Mouse (Mus musculus) right cerebral cortex, postnatal 4 days (tissue): ENCODE data around the gene Mbtps1.

Source experiments
- DNase-seq: peaks from one replicate; pipeline ENCODE4 v3.0.0-alpha.2; 2022

The Mbtps1 gene

DNA sequence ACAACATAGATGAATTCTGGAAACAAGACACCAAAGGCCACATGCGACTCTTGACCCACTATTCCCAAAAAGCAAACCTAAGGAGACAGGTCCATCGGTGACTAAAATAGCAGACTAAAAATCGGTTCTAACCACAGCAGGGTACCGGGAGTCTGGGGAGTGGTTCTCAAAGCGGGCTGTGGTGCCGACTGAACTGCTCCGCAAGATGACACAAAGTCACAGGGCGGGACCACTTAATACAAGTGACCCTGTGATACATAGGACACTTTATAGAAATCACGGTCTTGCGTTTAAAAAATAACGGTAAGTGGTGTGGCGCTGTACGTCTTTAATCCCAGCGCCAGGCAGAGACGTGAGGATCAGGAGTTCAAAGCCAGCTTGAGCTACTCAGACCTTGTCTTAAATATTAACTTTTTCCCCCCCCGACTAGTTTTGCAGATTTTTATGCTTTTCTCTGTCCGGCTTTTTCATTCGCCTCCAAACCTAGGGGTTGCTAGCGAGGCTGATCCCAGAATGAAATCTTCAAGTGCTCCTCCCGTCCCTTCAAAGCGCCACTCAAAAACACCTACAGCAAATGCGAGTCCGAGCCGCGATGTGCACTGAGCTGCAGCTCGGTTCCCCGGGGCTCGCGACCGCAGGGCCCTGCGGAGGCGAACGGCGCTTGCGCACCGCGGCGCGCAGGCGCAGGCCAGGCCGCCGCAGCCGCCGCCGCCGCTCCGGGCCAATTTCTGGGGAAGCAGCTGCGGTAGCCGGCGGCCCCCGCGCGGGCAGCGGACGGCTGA lies 523 bp downstream of the Mbtps1 start:
- peak; percentile 77 for DNase-seq

DNA sequence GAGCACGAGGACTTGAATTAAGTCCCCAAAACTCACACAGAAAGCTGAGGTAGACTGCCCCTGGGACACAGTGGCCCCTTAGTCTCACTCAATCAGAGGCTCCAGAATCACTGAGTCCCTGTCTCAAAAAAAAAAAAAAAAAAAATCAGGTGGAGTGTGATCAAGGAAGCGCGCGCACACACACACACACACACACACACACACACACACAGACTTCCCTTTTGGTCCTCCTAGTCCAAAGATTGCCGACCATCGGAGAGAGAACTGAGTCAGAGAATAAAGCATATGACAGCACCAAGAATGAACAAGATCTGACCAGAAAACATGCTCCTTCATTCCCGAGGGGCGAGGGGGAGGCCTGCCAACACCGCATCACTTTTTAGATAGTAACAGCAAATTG lies 1.4 kb downstream of the Mbtps1 start:
- no peak for DNase-seq

DNA sequence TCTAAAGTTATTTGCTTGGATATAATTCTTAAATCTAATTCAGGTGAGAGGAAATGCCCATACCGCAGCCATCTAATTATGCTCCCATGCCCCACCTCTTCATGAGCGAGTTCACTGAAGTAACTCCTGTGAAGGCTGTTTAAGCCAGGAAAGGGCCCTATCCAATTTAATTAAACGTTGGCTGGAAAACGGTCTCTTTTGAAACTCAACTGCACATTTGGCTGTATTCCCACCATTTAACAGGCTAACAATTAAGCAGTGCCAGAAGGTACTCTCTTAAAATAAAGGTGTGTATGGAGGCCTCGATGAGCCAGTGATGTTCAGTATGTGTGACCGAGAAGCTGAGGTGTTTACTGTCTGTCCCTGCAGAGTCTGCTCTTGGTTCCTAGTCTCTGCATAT lies 2.7 kb downstream of the Mbtps1 start:
- no peak for DNase-seq

DNA sequence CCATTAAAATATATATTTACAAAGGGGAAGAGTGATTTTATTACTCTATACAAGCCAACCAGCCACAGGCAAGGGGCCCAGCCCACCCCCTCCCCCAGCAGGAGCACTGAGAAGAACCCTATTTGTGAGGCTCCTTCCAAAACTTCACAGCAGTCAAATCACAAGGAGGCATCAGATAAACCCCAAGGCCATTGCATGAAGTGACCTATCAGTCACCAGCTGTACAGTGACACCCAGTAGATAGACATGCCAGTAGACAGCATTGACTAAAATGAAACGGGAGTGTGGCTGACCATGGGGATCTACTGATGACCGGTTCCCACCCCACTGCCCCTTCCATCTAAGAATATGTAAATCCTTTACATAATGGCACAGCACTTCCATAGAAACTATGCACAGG lies 5.6 kb downstream of the Mbtps1 start:
- no peak for DNase-seq

DNA sequence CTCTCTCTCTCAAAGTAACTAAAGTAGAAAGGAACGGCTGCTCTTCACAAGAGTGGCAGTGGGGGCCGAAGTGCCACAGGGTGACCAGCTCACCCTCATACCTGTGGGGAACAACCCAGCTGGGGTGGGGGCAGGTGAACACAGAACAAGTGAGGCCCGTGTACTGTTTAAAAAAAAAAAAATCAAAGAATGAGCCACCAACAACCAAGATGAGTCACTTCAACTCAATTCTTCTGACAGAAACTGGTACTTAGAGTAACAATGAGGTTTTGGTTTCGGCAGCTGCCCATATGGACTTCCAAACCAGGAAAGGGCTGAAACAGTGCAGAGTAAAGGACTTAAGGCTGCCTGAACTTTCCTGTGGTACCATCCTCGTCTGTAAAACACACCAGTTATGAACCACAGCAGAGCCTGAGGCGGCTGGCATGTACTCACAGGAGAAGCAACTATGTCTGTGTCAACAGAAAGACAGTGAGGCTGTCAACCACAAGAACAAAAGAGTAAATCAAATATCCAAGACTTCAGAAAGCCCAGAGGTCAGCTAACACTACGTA lies 9.9 kb downstream of the Mbtps1 start:
- no peak for DNase-seq

DNA sequence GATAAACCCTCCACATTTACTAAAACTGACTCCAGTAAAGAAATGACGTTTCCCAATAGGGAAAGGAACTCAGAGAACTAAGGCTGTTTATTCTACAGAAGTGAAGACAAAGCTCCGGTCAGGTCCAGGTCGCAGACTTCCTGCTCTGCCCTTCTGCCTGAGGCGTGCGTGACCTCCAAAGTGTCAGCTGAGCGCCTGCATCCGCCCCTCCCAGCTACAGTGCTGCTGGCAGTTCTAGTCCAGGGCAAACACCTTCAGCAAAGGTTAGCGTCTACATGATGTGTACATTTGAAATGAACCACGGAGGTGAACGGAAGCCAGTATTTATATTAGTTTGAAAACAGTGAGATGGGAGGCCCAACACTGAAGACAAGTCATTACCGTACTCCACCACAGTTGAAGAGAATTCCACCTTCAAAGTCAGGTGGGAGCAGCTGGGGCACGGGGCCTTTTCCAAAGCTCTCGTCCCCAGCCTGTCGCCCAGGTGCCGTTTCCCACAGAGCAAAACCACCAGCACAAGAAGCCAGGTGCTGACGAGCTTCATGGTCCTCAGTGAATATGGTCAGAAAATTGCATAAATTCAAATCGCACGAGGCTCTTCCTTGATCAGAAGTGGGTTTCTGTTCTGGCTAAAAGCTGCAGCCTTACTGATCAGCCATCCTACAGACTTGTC lies 11.4 kb downstream of the Mbtps1 start:
- DNase-seq, result no peak

DNA sequence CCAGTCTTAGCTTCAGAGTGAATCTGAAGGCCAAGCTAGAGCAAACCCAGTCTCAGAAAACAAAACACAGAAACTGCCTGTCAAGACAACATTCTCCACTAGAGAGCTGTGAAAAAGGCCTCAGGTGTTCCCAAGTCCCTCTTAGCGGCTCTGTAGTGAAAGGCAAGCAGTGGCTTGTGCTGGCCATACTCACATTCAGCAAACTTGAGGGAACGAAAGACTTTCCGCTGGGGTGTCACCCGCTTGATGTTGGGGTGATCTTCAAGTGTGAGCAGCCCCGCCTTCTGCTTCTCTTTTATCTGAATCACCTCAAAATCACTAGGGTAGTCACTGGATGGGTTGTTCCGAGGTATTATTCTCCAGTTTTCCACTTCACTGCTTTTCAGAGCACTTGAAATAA lies 12.7 kb downstream of the Mbtps1 start:
- no peak for DNase-seq

DNA sequence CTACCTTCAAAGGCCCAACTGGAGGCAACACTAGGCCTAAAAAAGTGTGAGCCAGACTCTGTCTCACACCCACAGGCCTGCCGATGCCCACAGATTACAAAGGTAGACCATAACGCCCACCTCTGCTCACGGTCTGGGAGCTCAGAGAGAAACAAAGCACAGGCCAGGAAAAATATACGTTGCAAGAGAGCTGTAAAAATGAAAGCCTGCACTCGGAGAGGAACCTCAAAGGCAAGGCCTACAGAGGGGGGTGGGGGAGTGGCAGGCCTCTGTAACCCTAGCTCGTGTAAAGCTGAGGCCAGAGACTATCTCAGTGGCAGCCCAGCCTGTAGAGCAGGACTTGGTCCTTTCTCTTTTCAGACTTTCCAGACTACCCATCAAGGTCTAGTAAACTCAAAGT lies 13.4 kb downstream of the Mbtps1 start:
- no peak for DNase-seq

DNA sequence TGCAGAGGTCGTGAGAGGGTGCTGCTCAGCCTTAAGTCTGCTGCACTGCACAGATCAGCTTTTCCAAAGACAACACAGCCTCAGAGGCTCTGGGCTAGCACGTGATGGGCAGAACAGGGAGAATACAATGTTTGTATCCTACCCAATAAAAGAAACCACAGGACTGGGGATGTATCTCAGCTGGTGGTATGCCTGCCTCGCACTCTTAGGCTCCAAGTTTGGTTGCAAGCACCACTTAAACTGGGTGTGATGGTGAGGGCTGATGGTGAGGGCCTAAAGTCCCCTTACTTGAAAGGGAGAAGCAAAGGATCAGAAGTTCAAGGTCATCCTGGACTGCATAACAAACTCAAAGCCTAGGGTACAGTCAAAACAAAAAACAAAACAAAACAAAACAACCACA lies 13.9 kb downstream of the Mbtps1 start:
- DNase-seq, result no peak

DNA sequence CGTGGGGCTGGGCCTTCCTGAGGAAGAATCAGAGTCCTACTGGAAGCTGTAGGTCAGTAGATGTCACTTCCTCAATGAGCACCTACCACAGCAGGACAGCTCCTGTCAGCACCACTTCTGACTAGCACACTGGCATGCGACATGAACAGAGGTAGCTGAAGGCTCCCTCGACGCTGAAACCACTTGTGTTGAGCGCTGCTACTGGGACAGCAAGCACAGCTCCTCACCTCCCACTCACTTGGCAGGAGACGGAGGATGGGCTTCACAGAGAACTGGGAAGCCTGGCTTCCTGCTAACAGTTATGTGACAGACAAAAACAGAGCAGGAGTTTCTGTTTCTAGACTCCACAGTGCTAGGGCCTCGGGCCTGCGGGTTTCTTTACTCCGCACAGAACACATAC lies 26.6 kb downstream of the Mbtps1 start:
- DNase-seq, result no peak

DNA sequence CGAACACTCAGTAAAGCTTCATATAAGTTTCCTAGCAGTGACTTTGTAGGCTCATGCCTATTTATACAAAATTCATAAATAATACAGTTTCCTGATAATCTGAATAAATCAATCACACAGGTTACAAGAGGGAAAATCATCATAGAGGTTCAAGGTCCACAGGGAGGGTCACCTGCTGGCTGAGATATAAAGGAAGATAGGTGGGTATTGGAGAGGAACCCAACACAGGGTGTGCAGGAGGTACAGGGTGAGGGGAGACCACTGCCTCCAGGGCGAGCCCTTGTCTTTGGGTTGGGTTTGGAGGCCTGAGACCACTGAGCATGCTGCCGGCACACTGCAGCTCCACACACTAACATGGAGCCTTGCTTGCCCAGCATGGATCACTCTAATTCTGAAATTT lies 27.1 kb downstream of the Mbtps1 start:
- DNase-seq, result no peak

DNA sequence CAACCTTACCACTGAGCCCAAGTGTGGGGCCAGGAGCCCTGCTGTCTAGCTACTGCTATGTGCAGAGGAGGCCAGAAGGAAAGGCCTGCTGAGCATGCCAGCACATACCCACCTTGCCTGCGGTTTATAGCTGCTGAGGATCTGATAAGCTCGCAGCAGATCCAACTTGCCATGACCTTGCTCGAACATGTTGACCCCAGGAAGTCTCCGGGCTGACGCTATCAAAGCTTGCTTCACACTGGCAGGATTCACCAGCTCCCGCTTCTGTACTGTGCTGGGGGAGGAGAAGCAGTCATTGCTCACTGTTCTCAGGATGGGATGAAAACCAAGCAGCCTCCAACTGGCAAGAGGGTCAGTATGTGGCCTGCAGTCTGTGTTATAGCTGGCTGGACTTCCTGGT lies 27.6 kb downstream of the Mbtps1 start:
- no peak for DNase-seq

DNA sequence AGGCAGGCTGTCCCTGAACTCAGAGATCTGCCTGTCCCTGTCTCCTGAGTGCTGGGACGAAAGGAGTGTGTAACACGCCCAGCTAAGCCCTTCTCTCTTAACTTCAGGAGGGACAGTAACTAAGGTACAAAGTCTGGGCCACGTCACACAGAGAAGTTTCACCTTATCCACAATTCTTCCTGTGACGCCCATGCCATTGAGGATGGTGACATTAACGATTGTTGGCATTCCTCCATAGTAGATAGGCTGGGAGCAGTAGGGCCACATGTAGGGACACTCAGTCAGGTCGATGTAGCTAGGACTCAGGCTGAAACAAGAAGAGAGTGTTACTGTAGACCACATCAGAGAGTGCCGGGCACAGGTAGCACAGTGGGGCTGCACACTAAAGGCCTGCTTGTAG lies 29.8 kb downstream of the Mbtps1 start:
- no peak for DNase-seq

DNA sequence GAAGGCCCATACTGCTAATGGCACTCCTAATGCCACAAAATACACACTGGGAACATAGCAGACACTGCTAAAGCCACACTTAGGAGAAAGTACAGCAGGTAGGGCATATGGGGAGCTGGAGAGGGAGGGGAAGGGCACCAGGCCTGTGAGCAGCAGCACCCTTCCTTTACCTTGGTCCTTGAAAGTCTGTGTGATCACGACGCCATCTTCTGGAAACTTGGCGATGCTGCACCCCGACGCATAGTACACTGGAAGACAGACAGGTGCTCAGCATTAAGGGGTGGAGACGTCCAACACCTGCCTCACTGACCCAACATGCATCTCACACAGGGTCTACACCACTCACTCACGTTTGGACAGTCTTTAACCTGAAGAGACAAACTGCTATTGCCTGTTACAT lies 38.4 kb downstream of the Mbtps1 start:
- DNase-seq, result no peak

DNA sequence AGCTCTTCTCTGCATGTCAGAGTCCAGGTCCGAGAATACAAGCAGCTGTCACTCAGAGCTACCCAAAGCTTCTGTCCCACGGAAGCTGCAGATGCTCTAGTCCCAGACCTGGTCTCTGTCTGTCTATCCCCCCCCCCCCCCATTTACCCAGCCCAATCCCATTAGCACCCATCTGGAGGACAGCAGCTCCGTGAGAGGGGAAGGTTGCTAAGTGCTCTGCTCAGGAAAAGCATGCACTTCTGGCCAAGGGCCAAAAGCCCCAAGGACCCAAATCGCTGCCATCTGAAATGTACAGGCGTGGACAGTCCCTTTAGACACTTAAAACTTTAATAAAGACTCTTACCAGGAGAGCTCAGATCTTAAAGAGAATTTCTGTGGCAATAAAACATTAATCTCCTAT lies 41.9 kb downstream of the Mbtps1 start:
- no peak for DNase-seq

DNA sequence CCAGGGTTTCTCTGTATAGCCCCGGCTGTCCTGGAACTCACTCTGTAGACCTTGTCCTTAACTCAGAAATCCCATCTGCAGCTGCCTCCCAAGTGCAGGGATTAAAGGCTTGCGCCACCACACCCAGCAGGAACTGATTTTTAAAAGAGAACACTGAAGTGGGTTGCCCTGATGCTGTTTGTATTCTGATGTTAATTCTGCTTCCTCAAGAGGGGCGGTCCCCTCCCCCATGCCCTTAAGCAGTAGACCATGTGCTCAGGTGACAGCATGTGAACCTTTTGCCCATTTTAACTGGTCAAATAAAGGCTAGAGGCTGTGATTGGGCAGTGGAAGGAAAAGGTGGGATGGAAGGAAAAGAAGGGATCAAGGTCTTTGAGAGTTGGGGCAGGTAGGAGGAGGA lies 42.8 kb downstream of the Mbtps1 start:
- DNase-seq, result no peak

DNA sequence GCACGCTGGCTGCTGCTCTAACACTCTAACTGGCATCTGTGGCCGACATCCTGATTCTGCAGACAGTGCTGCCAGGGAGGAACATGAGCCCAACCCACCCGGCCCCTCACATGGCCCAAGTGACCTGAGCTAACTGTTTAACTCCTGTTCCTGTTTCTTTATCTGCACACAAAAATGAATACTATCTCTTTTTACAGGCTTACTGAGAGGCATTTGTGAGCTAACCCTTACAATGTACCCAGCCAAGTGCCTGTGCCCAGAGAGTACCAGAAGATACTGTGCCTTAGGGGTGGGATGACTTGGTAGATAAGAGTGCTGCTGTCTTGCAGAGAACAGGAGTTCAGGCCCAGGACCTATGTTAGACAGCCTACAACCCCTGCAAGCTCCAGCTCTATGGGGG lies 43.6 kb downstream of the Mbtps1 start:
- no peak for DNase-seq

DNA sequence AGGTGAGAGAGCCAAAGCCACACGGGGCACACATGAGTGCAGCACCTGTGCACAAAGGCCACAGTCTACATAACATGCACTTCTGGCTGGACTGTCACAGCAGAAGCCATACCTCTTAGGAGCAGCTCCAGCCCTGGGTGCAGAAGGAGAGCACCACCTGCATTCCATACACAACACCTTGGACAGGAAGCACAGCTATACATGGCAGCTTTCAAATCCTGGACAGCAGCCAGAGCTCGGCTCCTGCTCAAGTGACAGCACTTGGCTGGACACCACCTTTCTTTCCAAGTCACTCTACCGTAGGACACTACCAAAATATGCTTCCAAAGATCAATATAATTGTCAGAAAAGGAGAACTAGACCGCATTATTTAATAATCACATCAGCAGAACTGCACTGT lies 45.1 kb downstream of the Mbtps1 start:
- no peak for DNase-seq

DNA sequence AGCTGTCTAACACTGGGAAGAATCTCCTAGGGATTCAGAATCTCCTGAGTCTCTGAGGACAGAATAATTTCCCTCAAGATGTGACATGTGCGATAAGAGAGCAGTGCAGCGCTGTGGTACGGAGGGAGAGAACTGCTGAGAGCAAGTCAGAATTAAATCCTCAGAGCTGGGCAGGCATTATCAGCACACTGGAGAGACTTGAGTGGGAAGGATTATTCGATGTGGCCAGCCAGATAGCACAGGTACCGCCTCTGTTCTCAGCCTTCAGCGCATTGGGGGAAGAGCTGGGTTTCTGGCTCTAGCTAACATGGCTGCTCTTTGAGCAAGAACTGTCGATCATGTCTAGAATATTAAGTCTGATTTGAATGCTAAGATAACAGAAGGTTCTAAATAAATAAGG lies 46.8 kb downstream of the Mbtps1 start:
- DNase-seq, result no peak

DNA sequence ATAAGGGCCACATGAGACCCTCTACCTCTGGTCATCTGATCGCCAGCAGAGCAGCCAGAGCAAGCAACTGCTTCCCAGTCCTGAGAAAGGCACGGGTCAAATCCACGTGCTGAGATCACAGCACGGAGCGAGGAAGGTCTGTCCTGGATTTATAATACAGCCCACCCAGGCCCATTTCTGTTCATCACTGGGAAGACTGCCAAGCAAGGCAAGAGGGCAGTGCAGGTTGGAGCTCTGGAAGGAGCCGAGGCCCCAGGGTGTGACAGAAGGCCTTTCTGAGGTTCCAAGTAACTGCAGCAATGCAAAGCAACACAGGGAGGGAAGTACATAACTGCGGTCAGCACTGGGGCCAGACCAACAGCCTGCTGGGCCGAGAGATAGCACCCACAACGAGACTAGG lies 48.1 kb downstream of the Mbtps1 start:
- no peak for DNase-seq

DNA sequence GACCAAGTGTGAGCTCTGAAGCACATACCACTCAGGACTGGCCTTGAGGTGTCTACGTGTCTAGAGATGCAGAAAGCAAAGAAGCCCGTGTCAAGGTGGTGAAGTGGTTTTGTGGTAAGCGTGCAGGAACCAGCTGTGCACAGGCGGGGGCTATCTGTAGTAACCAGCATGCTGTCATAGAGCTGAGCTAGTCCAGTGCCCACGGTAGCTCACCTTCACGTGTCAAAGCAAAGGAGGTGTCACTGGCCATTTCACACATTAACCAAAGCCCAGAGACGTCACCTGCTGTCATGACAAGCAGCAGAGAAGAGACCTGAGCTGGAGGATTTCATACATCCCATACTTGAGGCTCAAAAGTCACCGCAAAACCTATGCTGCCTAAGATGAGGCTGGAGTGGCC lies 52.4 kb downstream of the Mbtps1 start:
- DNase-seq, result no peak

DNA sequence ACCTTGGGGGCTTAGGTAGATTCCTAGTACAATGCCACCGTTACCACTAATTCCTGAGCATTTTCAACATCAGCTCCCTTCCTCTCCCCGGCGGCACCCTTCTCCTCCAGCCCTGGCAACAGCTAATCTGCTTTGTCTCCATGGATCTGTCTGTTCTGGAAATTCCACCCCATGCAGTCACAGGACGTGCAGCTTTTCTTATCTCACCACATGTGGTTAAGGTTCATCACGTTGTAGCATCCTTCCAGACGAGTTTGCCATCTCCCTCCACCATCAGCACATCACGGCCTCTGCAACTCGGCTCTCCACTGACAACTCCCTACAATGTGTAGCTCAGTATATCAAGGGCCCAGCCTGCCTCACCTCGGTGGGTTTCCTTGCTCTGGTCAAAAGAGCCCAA lies 53.0 kb downstream of the Mbtps1 start:
- DNase-seq, result no peak

DNA sequence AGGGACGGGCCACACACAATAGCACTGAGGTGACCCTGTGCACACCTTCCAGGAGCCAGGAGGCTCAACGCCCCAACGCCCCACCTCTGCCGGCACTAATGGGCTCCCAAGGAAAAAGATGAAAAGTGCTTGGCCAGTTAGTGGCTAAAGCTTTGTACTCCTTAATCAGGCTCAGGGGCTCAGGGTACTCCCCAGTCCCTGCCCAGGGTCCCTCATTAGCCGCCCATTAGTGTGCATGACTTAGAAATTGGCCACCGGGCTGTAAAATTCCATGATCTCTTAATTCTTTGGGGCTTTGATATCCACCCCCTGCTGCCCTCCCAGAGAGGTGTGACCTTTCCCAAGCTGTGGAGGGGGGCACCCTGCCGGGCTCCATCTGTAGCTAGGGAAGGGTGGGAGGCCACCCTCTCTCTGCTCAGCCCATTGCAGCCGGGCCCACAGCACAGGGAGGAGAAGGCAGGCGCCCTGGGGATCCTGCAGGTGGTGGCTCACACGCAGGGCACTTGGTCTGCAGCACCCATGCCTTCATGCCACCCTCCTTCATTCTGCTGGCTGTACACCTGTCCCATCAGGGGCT lies 55.3 kb downstream of the Mbtps1 start:
- no peak for DNase-seq

DNA sequence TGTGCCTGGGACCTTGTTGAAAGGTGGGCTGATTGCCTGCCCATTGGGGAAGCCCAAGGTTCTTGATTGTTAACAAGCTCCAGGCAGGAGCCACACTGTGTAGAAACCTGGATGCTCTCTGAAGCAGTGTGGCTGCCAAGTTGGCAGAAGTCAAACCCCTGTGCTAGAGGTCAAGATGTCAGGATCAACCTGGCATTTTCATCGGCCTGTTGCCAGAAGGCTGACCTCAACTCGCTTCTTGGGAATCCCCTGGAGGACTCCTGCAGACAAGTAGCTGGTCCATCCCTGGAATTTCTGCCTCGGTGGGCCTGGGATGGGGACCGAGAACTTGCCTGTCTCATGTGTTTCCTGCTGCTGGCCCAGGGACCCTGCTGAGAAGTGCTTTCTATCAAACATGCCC lies 56.4 kb downstream of the Mbtps1 start:
- DNase-seq, result no peak
